Mouse (Mus musculus) adrenal gland, postnatal 10 days (tissue): ENCODE measurements at regions not wholly inside any gene's neighbourhood (a gene's known extent, or its start where the extent isn't known, plus 50 kb on each side); places are given as distances from the start of the nearest gene placed in this dataset.

Experiments used
- microRNA-seq: library from miRNA; unstranded; fragments of <30 nt; microRNA quantifications from one replicate; pipeline ENCODE4 v1.2.0, GENCODE M21; 2021

Small RNAs in the stretch of these regions (microRNA-seq; reads per million reads assigned to microRNA genes)
- gene Mir30a (10,170 reads per million, percentile 93 among the genes with 10 or more reads in this experiment), gene Mir30c-2 (395 reads per million, percentile 63 among the genes with 10 or more reads in this experiment)
